Mouse (Mus musculus) brain, embryonic 14.5 days (tissue): ENCODE data around the gene Kidins220. TPM values are rescaled to one million over a fixed set of nuclear protein-coding genes. Genes with fewer than 3 reads are reported as not detected.
A peak's percentile ranks its signal among the peaks of the same experiment; 100 is the strongest.

Experiments
- DNase-seq: peaks from one replicate; pipeline ENCODE4 v3.0.0-alpha.2; 2011; ENCODE audit warnings: low read depth
- CTCF ChIP-seq: fragments of 200-500 bp; IDR thresholded peaks from 2 replicates; pipeline ENCODE4 v1.5.1; 2012; ENCODE audit warnings: inconsistent platforms, mild to moderate bottlenecking, moderate library complexity, borderline replicate concordance; ENCODE audit not compliant: insufficient read depth, insufficient read length; ENCODE audit errors: extremely low read depth
- POLR2A ChIP-seq: fragments of 200-500 bp; IDR thresholded peaks from 2 replicates; pipeline ENCODE4 v1.6.1; 2012; ENCODE audit warnings: mild to moderate bottlenecking, inconsistent platforms, borderline replicate concordance; ENCODE audit not compliant: poor library complexity, insufficient read depth, insufficient read length, severe bottlenecking; ENCODE audit errors: extremely low read depth
- polyA plus RNA-seq: library from polyadenylated mRNA; depleted of rRNA; stranded (reverse); fragments of >200 nt; gene quantifications from 2 replicates; pipeline ENCODE4 v1.2.3, GENCODE M21; 2012

Kidins220 gene
- polyA plus RNA-seq, 1 experiment: 265 TPM

DNA sequence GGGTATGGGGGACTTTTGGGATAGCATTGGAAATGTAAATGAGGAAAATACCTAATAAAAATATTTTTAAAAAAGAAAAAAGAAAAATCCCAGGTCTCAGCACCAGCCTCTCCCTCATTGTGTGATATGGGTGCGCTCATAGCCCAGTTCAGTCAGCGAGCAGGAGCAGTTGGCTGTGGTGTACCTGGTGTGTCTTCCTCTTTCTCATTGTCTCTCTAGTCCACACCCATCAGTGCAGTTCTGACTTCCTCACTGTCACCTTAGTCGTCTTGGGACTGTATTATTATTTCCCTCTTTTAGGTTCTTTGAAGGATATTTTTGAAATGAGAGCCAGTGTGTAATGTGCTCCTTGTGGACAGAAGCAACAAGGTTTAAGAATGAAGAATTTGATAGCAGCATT lies 61.3 kb downstream of the Kidins220 start:
- TF ChIP-seq POLR2A: no peak
- no peak for TF ChIP-seq CTCF
- no peak for DNase-seq

DNA sequence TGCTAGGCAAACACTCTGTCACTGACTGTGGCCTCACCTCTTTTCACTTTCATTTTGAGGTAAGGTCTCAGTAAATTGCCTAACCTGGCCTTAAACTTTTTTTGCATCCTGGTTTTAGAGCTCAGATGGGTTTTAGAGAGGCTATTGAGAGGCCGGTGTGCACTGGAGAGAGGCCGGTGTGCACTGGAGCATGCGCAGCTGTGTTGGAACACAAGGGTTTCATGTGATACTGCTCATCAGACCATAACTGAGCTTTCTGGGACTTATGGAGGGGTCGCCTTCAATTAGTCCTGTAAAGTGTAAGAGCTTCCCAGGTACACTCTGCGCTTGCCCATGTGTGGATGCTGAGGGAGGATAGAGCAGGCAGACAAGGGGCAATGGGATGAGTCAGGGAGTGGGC lies 62.5 kb downstream of the Kidins220 start:
- TF ChIP-seq POLR2A: no peak
- no peak for TF ChIP-seq CTCF
- no peak for DNase-seq

DNA sequence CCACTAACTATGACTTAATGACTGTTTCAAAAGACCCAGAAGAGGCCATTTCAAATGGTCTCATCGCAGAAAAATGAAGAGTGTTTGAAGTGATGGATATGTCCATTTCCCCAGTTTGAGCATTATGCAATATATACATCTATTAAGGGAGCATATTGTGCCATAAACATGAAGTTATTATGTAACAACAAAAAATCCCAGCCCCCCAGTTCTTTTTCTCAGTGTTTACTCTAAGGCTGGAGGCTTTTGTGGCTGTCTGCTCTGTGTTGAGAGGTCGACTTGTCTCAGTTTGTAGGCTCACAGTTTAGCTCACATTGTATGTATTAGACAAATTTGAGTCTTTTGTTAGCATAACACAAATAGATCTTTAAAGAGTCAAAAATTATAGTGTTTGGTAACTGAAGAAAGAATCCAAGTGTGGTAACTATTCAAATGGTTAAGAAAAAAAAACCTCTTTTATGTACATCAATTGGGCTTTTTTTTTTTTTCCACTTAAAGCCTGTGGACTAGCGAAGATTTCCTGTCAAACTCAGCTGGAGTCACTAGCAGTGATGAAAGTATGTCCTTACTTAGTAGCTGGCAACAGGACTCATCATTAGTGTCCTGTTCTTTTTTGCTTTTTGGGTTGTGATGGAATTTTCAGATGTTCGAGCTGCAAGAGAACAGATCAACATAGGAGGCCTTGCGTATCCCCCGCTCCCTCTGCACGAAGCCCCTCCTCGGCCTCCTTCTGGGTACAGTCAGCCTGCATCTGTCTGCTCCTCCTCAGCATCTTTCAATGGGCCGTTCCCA lies 63.2 kb downstream of the Kidins220 start:
- TF ChIP-seq POLR2A (no peak), CTCF (no peak)
- no peak for DNase-seq

- TF ChIP-seq POLR2A (no peak), CTCF (no peak)
- no peak for DNase-seq
Observed at GRCm38 (mm10) chr12:25044056-25044455, 69.3 kb downstream of the Kidins220 start.

DNA sequence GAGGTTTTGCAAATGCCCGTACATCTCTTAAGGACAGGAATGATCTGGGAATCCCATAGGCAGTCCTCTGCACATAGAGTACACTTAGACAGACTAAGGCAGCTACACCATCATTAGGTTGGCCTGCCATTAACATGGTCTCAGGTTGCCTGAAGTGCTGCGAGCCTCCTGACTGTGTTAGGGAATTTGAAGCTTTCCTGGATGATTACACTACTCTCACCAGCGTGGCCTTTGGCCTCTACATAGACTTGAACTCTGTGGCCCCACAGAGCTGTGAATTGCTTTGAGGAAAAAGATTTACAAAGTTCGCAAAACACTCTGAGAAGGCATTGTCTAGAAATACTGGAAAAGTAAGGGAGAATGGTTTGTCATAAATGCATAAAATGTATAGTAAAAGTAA lies 69.9 kb downstream of the Kidins220 start:
- no peak for DNase-seq
- no peak for TF ChIP-seq CTCF
- TF ChIP-seq POLR2A: no peak

GRCm38 (mm10) chr12:25049253-25049652 lies 74.5 kb downstream of the Kidins220 start:
- no peak for DNase-seq
- TF ChIP-seq POLR2A: no peak
- TF ChIP-seq CTCF: no peak

GRCm38 (mm10) chr12:25054511-25054910 lies 79.8 kb downstream of the Kidins220 start:
- DNase-seq: no peak
- TF ChIP-seq CTCF: no peak
- TF ChIP-seq POLR2A: no peak

GRCm38 (mm10) chr12:25054963-25055362 lies 80.2 kb downstream of the Kidins220 start:
- TF ChIP-seq POLR2A: no peak
- no peak for TF ChIP-seq CTCF
- DNase-seq: peak; percentile 27

DNA sequence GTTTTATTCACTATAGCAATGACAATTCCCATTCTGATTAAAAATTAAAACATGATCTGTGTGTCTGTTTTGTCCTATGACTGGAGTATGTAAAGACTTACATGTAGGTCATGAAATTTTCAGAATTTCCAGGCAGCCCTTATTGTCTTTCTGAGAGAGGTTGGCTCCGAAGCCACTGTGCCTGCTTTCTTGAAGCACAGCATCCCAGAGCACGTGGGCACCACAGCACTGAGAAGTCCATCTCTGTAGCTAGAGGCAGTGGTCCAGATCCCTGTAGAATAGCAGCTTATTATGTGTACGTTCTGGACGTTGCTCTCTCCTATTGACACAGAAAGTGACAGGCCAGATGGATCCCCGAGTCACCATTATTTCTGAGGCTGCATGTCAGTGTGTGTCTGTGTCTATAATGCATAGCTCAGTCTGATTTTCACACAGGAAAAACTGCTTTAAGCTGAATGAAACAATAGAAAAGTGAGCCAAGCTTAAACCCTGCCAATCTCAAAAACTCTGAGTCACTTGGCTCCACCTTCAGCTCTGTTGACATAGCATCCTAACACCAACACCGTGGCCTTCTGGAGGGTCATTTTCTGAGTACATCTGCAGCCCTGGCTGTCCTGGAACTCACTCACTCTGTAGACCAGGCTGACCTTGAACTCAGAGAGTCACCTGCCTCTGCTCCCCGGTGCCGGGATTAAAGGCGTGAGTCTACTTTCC lies 84.9 kb downstream of the Kidins220 start:
- no peak for TF ChIP-seq CTCF
- TF ChIP-seq POLR2A: no peak
- DNase-seq: peak; percentile 51

DNA sequence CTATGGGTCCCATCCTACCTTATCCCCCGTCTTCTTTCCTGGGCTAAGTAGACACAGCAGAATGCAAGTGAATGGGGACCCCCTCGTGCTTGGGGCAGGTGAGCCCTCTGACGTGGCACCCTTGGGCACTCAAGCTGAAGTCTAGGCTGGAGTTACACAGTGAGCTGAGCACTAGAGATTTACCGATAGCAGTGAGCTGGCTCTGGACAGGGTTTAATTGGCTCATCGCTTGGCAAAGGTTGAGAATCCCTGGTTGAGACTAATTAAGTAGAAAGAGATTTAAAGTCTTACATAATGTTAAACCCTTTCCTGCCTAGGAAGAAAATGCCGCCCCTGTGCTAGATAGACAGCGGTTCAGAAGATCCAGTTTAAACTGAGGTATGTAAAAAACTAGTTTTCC lies 86.2 kb downstream of the Kidins220 start:
- TF ChIP-seq CTCF (no peak), POLR2A (no peak)
- DNase-seq: peak; percentile 75

DNA sequence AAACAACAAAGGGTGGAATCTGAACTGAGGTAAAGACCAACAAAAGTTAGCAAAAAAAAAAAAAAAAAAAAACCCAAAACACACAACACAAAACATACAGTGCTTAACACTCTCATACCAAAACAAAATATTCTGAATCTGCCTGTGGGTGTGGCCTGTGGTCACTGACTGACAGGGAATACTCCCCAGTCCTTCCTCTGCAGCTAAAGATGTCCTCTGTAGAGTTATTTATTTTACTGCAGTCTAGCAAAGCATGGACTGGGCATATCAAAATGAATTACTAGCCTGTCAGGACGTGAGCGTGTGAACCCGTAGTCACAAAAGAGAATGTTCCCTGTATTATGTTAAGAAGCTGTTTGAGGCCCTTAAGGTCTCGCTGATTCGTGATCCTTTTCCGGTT lies 87.5 kb downstream of the Kidins220 start:
- no peak for TF ChIP-seq CTCF
- no peak for TF ChIP-seq POLR2A
- no peak for DNase-seq

- no peak for DNase-seq
- TF ChIP-seq POLR2A (no peak), CTCF (no peak)
Observed at GRCm38 (mm10) chr12:25073374-25073773, 98.6 kb downstream of the Kidins220 start.

GRCm38 (mm10) chr12:25074344-25074743 lies 99.6 kb downstream of the Kidins220 start:
- TF ChIP-seq POLR2A (no peak), CTCF (no peak)
- no peak for DNase-seq
